Mouse (Mus musculus) heart, adult 8-10 months (tissue): ENCODE data around the gene Slc16a6. TPM values are rescaled to one million over a fixed set of nuclear protein-coding genes. Genes with fewer than 3 reads are reported as not detected.

Experiments
- DNase-seq: peaks from one replicate; pipeline ENCODE4 v3.0.0; 2022; ENCODE audit warnings: low spot score
- total RNA-seq, 4 experiments: library from RNA; stranded (reverse); gene quantifications; 2 replicates each; pipeline ENCODE4 v1.2.4; 2022

The Slc16a6 gene
- total RNA-seq, 4 experiments from 2014 or later: 6.4 to 12.9 (median 10.0) TPM

DNA sequence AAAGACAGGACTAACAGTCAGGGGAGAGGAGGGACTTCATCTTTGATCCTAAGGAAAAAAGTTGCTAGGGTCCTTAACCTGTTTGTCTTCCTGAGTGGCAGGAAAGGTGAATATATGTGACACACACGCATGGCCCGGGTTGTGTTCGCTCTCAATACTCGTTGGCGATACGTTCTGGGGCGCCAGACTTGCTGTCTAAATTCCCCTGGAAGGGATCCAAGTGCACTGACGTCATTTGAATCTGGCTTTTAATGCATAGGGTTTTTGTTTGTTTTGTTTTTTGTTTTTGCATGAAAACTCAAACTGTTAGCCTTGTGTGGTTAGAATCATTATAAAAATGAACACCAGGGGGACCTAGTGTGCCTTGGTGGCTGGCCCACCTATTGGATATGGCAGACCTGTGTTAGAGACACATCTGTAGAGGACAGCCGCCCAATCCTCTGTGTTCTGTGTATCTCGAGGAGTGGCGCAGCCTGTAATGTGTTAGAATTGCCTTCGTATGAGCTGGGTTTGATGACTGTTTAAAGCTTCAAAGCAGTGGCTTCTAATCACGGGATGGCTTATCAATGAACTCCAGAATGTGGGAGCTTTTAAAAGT is 27.9 kb downstream of the Slc16a6 start:
- peak; percentile 69 for DNase-seq

DNA sequence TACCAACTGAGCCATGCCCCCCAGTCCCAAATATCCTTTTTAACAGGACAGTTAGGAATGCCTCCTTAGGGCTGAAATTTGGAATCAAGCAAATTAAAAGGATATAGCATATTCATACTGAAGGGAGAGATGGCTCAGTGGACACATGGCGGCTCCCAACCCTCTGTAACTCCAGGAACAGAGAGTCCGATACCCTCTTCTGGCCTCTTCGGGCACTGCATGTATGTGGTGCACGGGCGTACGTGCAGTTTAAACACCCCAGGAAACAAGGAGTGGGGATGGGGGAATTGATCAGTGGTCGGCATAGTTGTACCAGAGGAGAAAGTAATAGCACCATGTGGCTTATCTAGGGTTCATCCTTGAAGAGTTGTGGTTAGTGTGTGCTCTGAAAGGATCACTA is 28.8 kb downstream of the Slc16a6 start:
- DNase-seq: no peak

DNA sequence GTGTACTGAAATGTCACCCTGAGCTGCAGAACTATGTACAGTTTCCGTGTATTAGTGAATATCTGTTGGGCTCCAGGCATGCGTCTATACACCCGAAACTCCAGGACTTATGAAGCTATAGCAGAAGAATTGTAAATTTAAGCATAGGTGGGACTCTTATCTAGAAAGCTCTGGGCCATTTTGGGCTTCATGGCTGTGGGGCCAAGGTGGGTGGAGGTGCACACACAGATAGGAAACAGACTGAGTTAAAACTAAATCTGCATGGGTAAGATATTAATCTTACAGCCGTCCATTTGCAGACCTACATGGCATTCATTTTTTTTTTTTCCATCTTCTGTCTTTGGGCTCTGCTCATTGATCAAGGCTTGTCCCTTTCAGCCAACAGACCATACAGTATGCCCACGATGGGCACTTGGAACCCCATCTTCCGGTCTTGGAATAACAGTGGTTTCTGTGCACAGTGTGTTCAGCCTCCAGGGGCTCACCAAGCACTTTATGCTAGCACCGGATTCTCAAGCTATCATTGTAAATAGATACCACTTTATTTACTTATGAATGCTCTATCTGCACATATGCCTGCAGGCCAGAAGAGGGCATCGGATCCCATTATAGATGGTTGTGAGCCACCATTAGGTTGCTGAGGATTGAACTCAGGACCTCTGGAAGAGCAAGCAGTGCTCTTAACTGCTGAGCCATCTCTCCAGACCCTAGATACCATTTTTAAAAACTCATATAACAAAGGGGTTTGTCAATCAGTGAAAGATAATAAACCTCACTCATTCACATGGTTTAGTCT is 29.7 kb downstream of the Slc16a6 start:
- no peak for DNase-seq

DNA sequence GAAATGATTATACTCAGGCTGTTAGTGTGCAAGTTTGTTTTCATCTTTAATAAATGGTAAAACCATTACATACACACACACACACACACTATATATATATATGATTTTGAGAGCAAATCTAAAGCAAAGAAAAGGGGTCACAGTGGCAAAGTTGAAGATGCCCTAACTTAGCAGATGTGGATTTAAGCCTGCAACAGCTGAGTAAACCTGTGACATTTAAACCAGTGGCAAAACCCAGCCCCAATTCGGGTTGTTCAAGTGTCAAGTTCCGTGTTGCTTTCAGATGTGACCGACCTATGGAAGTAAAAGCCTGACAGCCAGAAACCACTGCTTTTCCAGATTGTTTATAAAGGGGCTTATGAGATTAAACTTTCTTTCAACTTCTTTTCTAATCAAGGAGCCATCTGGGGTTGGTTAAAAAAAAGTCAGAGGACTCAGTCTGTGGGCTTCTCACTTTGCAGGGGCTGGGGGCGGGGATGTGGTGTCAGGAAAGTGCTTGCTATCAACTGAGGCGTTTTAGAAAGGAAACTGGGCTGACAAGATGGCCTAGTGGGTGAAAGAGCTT is 31.1 kb downstream of the Slc16a6 start:
- DNase-seq: no peak

DNA sequence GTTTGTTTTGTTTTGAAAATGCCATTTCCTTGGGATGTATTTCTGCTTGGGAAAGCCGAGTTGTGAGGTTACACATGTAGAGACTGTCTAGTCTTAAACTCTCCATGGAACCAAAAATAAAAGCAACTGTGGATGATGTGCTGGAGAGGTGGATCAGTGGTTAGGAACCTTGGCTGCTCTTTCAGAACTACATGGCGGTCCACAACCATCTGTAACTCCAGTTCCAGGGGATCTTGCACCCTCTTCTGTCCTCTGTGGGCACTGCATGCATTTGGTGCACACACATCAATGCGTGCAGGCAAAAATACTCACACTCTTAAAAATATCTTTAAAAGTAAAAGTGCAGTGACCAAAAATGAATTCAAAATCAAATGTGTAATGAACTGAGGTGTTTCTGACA is 32.3 kb downstream of the Slc16a6 start:
- no peak for DNase-seq

DNA sequence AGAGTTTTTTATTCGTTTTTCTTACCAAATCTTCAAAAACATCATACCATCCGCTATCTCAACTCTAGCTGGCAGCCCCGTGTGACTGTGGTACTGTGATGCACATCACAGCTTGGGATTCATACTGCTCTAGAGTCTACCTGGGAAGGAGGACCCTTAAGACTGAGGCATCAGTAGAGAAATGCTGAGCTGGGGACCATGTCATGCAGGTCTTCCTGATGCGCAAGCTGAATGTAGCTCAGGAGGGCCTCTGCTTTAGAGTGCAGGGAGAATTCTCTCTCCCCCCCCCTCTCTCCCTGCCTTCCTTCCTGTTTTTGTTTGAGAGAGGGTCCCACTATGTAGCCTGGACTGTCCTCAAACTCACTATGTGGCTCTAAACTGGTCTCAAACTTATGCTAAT is 32.8 kb downstream of the Slc16a6 start:
- DNase-seq: no peak

DNA sequence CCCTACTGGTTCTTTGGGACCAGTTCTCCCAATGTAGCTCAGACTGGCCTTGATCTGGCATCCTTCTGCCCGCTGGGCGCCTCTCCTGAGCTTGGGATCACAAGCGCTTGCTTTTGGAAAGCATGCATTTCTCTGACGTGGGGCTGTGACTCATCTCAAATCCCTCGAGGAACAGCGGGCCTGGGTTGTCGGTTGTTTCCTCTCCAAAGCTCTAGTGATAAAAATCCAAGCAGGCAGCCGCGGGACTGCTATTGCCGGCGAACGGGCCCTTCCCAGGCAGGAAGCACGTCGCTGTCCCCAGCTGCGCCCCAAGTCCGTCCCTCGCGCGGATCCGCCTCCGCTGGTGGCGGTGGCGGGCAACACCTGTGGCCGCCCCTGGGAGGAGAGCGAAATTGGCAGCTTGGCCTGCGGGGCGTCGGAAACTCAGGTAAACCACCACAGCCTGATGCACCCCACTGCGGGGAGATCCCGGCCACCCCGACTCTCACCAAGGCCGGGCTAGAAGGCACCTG is 33.5 kb downstream of the Slc16a6 start:
- peak; percentile 88 for DNase-seq

DNA sequence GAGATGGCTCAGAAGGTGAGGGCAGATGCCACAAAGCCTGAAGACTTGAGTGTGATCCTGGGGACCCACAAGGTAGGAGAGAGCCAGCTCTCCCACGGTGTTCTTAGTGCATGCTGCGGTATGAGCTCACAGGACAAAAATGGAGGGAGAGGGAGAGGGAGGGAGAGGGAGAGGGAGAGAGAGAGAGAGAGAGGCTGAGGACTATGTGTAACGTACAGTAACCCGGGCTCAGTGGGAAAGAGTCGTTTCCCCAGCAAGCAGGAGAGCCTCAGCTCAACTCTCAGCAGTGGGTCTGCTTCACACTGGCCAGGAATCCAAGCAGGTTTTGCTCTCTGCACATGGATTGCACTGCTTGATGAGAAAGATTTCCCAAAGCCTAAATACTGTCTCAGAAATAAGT is 34.2 kb downstream of the Slc16a6 start:
- no peak for DNase-seq

DNA sequence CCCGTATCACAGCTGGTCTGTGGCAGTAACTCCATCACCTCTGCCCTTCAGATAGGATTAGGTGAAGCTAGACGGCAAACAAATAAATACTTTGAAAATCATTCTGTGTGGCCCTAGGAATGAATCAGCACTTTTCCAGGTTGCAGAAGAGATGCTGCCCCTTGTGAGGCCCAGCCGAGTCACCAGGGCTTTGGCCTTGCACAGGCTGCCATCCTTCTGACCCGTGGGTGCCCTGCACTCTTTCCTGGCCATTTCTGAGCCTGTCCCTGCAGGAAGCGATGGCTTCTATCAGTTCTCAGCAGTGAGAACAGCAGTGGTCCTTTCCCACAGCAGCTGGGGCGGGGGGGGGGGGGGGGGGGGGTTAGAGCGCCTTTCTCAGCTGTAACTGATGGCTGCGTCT is 36.5 kb downstream of the Slc16a6 start:
- no peak for DNase-seq

DNA sequence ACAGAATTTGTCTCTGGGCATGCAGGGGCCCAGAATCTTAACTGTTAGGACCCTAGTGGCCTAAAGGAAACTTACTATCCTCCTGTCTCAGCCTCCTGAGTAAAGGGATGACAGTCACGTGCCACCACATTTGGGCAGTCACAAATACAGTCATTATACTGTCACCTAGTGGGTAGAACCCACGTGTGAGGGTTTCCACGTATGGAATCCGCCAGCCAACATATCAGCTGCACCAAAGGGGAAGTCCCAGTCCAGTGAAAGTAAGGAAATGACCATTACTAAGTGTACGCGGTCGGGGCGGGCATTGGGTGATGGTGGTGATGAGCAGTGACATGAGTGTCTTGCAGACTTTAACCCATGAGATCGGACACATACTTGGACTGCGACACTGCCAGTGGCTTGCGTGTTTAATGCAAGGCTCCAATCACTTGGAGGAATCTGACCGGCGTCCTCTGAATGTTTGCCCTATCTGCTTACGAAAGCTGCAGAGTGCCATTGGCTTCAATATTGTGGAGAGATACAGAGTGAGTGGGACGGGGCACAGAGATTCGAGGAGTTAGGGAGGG is 39.1 kb downstream of the Slc16a6 start:
- no peak for DNase-seq

DNA sequence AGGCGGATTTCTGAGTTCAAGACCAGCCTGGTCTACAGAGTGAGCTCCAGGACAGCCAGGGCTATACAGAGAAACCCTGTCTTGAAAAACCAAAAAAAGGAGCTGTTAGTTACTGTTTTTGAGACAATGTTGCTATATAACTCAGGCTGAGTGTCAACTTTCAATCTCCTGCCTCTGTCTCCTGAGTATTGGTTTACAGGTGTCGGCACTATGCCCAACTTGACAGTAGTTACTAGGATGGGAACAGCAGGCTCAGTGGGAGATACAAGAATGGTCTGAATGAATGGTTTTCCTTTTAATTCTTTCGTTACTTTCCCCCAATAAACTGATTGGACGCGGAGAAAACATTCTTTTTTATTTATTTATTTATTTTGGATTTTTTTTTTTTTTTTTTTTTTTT is 46.0 kb downstream of the Slc16a6 start:
- DNase-seq: no peak

DNA sequence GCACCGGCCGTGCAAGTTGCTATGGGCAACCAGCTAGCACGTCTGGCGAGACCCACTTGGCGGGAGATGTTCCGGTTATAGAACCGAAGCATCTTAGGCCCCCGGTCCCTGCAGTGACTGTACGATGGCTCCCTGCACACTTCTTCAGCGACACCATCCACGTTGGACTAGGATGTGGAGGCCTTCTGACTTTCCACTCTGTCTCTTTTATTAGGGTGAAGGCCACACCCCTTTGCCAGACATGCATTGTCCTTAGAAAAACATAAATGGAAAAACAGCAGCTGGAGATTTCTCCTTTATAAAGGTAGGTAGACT is 47.2 kb downstream of the Slc16a6 start:
- DNase-seq: no peak

DNA sequence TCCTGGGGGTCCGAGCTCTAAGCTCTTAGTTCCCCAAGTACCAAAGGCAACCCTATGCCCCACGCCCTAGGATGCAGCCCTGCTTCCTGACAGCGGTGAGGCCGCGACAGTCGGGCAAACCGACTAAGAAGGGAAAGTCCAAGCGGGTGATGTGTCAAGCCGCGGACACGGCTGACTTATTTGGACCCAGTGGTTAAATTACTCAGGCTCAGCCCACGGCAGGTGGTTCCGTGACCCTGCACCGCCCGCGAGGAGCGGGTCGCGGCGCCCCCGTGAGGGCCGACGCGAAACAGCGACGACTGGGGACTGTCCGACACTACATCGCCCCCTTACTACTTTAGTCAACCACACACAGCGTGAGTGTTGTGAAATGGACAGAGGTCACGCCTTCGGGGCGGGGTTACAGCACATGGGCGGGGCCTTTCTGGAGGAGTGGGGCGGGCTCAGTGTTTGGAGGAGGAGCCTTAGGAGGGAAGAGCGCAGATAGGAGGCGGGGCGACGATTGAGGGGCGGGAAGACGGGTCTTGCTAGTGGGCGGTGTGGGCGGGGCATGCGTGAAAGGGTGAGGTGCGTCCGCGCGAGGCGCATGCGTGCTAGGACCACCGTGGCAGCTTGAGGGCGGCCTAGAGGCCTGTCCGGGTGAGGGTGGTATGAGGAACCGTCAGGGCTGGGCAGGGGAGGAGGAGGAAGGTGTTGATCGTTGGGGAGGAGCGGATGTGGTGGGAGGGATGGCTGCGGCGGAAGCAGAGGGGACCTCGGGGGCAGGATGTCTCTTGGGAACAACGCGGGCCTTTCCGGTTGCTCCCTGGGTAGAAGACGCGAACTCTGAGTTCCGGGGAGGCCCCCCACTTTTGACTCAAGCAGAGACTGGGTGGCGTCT is 47.8 kb downstream of the Slc16a6 start, which contains the start of gene Amz2:
TSS of gene Amz2 (plus strand) at position 555 of the 880 bp plus-strand sequence.
- DNase-seq: peak; percentile 99

DNA sequence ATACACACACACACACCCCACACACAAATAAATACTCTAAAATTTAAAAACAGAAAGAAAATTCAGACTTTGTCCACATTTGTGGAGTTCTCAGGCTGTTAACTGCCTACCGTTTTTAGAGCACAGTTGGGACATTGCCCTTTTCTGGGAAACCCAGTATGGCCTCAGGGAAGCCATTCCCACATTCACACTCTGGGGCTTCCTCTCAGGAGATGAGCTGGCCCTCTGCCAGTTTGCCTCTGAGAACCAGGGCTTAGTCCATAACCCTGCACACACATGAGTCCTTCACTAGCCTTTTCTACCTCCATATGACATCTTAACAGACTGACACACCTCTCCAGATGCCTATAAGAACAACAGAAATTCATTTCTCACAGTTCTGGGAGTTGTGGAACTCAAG is 50.1 kb downstream of the Slc16a6 start:
- no peak for DNase-seq

DNA sequence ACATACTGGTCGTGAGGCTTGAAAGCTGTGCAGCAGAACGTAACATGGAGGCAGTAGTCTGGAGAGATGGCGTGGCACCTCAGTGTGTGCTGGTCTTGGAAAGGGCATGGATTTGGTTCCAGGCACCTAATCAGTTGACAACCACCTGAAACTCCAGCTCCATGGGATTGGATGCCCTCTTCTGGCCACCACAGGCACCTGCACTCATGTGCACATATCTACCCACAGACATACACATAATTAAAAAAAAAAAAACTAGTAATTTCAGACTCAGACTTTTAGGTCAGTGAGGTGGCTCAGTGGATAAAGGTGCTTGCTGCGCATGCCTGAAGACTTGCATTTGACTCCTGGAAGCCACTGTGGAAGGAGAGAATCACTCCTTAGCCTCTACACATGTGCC is 51.1 kb downstream of the Slc16a6 start:
- no peak for DNase-seq

DNA sequence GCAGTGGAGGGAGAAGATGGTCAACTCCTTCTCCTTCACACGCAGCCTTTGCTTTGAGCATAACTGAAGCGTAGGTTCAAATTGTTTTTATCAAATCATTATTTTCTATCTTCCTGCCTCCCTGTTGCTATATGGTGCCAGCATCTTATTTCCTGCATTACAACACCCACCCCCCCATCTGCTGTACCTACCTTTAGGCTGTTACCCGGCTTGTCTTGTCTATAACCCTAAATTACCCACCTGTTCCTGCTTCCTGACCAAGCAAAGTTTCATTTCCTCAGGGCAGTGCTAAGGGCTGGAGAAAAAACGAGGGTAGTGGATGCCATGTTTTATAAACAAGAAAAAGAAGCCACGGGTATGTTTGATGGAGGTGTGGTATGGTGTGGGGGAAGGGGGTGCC is 52.2 kb downstream of the Slc16a6 start:
- no peak for DNase-seq

DNA sequence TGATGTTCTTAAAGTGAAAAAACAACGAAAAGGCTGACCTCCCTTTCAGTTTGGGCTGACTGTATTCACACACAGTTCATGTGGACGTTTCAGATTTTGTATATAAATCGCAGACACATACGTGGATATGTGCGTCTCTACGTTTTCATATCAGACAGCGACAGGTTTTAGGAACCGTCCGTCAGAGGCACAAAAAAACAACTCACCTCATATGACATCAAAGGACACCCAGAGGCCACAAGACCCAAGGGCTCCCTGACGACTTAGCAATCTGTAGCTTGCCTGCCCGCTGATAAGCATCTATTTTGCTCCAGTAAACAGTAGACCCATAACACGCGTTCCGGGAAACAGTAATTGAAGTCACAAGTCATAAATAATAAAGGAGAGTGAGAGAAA is 52.8 kb downstream of the Slc16a6 start:
- no peak for DNase-seq

DNA sequence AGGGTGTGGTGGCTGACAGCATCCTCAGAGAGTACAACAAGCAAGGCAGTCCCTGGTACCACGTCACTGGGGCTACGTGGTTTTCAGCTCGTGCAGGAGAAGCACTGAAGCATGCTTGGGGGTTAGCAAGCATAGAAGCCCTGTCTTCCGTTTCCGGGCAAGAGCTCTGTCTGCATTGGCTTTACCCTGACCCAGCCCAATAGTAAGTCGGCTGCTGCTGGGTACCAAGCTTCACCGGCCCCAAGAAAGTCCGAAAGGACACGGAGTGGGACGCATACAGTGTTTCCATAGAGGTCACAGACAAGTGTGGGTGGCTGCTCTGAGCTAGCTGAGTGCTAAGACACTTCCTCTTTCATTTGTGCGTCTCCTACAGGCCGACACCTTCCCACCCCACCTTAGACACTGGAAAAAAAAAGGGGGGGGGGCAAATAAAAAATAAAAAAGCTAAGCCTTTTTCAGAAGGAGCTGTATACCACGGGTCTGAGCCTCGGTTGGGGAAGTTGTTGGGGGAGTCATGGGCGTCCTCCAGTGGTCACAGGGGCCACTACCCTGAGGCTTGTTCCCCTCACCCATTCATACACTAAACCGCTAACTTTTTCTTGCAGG is 53.3 kb downstream of the Slc16a6 start:
- DNase-seq: no peak

DNA sequence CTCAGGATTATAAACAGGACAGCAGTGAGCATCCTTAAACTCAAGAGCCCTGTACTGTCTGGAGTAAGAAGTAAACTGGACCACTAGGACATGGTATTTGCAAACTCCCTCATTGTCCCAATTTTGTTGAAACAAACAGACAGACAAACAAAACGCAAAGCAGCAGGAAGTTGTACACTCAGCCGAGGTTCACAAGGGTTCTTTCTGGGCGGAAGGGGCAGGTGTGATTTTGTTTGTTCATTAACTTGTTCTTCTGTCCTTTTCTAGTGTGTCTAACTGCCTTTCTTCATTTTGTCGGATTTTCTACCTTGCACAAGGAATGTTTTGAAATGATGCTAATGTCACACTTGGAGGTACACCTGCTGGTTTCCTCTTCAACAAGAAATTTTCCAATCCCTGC is 53.9 kb downstream of the Slc16a6 start:
- DNase-seq: no peak

DNA sequence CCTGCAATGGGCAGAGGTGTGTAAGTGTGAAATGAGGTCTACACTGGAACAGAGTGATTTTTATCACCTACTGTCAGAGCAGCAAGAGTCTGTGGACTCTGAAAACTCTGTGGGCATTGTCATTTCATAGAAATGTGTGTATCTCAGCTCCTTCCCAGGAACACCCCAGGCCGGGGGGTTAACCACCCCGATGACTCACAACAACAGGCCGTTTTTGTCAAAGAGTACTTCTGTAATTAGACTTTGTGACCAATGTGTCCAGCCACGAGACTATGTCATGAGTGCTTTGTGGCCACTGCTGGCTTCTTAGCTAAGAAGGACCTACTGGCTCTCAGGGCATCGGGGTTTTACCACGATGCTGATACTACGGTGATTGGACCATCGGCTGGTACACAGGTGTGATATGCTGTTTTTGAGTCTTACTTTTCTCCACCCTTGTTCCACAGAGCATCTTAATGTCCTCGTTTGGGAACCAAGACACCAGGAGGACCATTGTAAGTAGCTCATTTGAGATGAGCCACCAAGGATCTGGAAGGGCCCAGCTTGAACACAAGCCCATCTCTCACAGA is 55.8 kb downstream of the Slc16a6 start:
- DNase-seq: no peak
